Mouse (Mus musculus): Measurements from ENCODE around the gene Eef2kmt. TPM values are rescaled to one million over a fixed set of nuclear protein-coding genes. Genes with fewer than 3 reads are reported as not detected.
A peak's percentile ranks its signal among the peaks of the same experiment; 100 is the strongest.

The Eef2kmt gene
- total and polyA plus RNA-seq, 3 experiments, result 6.9 to 27.9 (median 8.2) TPM

DNA sequence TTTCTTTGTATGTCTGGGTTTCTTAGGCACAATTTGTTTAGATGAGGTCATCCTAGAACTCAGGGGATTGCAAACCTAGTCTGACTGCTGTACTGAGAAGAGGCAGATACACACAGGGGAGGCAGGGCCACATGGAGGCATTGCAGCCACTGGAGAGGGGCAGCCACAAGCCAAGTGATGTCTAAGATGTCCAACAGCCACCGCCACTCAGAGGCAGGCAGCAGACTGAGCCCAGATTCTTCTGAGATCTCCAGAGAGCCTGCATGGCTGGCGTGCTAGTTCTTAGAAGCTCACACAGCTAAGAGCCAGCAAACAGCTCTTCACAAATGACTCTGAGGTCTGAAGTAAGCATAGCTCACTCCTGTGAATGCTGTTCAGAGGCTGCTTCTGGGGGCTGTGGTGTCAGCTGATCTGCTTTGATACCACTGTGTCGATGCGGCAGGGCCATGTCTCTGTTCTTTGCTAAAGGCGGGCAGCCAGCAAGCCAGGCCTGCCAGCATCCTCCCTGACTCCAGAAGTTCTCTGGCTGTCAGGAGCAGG lies 50.3 kb downstream of the Eef2kmt start:
- Histone ChIP-seq H3K4me3 (no peak overlapping the region), H3K79me2 (replicated peaks; ENCODE audit: control insufficient read depth, insufficient read depth, low read length) (no peaks in the 10 kb centered on the region), H3K27ac (no peak overlapping the region), H3K4me1 (ENCODE audit: control insufficient read depth, insufficient read depth, low read length) (peaks cover 1% of the 10 kb centered on the region; the same call in 1 of the 2 replicates), H3K27me3 (ENCODE audit: control insufficient read depth, insufficient read depth, low read length) (no peaks in the 10 kb centered on the region), H3K36me3 (ENCODE audit: control insufficient read depth, insufficient read depth, low read length) (no peaks in the 10 kb centered on the region), H3K9ac (ENCODE audit: low read depth, low read length) (no peak overlapping the region)
- intact Hi-C loops (cut with DNase I), result no loop called here
- WGBS, result 72% methylated on average over 5 of the region's 5 CpGs
- no peak for DNase-seq
- TF ChIP-seq CTCF (IDR thresholded peaks at IDR 0.05) (no peak), POLR2A (IDR thresholded peaks at IDR 0.05; ENCODE audit: insufficient read depth, low read depth, low read length) (no peak), EP300 (IDR thresholded peaks at IDR 0.05; ENCODE audit: insufficient read depth, low read depth, low read length) (no peak)

DNA sequence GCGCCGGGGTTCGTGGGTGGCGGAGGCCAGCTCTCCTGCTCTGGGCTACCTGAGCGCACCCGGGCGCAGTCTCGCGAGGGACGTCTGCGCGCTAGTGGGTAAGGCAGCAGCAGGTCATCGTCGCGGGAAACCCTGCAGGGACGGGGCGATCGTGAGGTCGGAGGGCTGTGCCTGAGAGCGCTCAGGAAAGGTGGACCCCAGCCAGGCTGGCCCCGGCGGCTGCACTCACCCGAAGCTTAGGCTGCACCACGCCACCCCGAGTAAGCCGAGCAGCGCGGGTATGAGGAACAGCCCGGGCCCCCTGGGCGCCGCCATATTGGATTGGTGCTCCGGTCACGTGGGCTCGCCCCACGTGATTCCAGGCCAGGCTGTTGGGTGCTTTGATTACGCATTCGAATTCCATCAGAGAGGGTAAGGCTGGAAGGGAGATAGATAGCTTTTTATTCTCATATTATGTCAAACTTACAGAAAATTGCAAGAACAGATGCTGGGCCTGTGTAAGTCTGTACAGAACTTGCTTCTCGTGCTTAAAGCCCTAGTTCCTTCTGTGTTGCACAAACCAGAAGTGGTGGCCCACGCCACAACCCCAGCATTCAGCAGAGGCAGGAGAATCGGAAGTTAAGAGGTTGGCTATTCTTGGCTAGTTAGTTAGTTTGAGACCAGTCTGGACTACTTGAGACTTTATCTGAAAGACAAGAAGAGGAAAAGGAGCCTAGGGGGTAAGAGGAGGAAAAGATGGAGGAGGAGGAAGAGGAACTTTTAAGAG lies 51.9 kb downstream of the Eef2kmt start, which contains the start of gene Nagpa:
Nagpa (minus strand) TSS at position 345 of the 766 bp plus-strand sequence.
- Histone ChIP-seq H3K27me3 (ENCODE audit: control insufficient read depth, insufficient read depth, low read length) (no peaks in the 10 kb centered on the region), H3K9ac (ENCODE audit: low read depth, low read length) (peak within 1 kb of the TSS; percentile 82), H3K27ac (peak within 1 kb of the TSS; percentile 64), H3K4me1 (ENCODE audit: control insufficient read depth, insufficient read depth, low read length) (peaks cover 1% of the 10 kb centered on the region; the same call in 1 of the 2 replicates), H3K79me2 (replicated peaks; ENCODE audit: control insufficient read depth, insufficient read depth, low read length) (no peaks in the 10 kb centered on the region), H3K36me3 (ENCODE audit: control insufficient read depth, insufficient read depth, low read length) (no peaks in the 10 kb centered on the region), H3K4me3 (peak within 1 kb of the TSS; percentile 95)
- TF ChIP-seq EP300 (IDR thresholded peaks at IDR 0.05; ENCODE audit: insufficient read depth, low read depth, low read length), result no peak
- TF ChIP-seq POLR2A (IDR thresholded peaks at IDR 0.05; ENCODE audit: insufficient read depth, low read depth, low read length), result peak; percentile 69
- TF ChIP-seq CTCF (IDR thresholded peaks at IDR 0.05), result no peak
- peak; percentile 84 to 85 for DNase-seq
- 3% methylated on average over 40 of the region's 40 CpGs for WGBS
- intact Hi-C loops (cut with DNase I), result loop anchor here (2.0 kb wide), 2 partner anchors 31 to 51 kb away; partner anchors contain the start of gene Eef2kmt

DNA sequence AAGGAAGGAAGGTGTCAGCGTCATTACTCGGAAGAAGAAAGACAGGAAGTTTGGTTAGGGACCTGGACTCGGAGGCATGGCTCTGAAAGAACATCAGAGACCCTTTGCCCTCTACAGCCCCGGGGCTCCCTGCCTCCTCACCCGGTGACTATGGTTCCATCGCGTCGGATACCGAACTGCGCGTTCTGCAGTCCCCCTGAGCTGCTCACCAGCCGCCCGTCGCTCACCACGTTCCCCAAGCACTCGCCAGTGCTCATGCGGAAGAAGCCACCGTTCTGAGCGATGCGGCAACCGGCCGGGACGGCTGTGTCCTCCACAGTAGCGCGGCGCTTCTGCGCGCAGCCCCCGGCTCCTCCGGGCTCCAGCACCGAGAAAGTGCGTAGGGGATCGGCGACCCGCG lies 52.6 kb downstream of the Eef2kmt start:
- TF ChIP-seq EP300 (IDR thresholded peaks at IDR 0.05; ENCODE audit: insufficient read depth, low read depth, low read length) (no peak), CTCF (IDR thresholded peaks at IDR 0.05) (no peak), POLR2A (IDR thresholded peaks at IDR 0.05; ENCODE audit: insufficient read depth, low read depth, low read length) (no peak)
- Histone ChIP-seq H3K4me3 (peak overlapping the region; percentile 95), H3K27me3 (ENCODE audit: control insufficient read depth, insufficient read depth, low read length) (no peaks in the 10 kb centered on the region), H3K9ac (ENCODE audit: low read depth, low read length) (peak overlapping the region; percentile 82), H3K36me3 (ENCODE audit: control insufficient read depth, insufficient read depth, low read length) (no peaks in the 10 kb centered on the region), H3K27ac (peak overlapping the region; percentile 64), H3K79me2 (replicated peaks; ENCODE audit: control insufficient read depth, insufficient read depth, low read length) (no peaks in the 10 kb centered on the region), H3K4me1 (ENCODE audit: control insufficient read depth, insufficient read depth, low read length) (peaks cover 1% of the 10 kb centered on the region; the same call in 1 of the 2 replicates)
- intact Hi-C loops (cut with DNase I), result loop anchor here (2.0 kb wide), 2 partner anchors 32 to 52 kb away; partner anchors contain the start of gene Eef2kmt
- DNase-seq, result peak; percentile 48 to 55
- under 1% methylated on average over 36 of the region's 36 CpGs for WGBS

DNA sequence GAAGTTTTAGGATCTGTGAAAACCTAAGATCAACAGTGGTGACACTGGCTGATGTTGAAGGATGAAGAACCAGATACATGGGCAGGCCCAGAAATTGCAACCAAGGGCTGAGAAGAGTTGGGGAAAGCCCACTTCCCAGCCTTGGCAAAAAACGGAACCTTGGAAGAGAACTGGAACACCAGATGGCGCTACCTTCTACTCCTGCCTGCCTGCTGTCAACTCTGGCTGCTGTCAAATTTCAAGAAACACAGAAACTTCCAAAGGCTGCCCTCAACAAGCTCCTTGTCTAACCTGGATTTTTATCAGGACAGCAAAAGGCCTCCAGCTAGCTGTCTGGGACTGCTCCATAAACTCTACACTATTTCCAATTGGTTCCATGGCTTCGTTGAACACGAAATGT lies 53.1 kb downstream of the Eef2kmt start:
- peak; percentile 87 for TF ChIP-seq CTCF (IDR thresholded peaks at IDR 0.05)
- no peak for TF ChIP-seq POLR2A (IDR thresholded peaks at IDR 0.05; ENCODE audit: insufficient read depth, low read depth, low read length)
- 0 out of 2 replicates have a peak, but pooled peaks have one; percentile 43 for TF ChIP-seq EP300 (IDR thresholded peaks at IDR 0.05; ENCODE audit: insufficient read depth, low read depth, low read length)
- Histone ChIP-seq H3K9ac (ENCODE audit: low read depth, low read length) (no peak overlapping the region), H3K36me3 (ENCODE audit: control insufficient read depth, insufficient read depth, low read length) (no peaks in the 10 kb centered on the region), H3K4me3 (peak overlapping the region; percentile 95), H3K4me1 (ENCODE audit: control insufficient read depth, insufficient read depth, low read length) (peaks cover 1% of the 10 kb centered on the region; the same call in 1 of the 2 replicates), H3K27me3 (ENCODE audit: control insufficient read depth, insufficient read depth, low read length) (no peaks in the 10 kb centered on the region), H3K27ac (peak overlapping the region; percentile 24), H3K79me2 (replicated peaks; ENCODE audit: control insufficient read depth, insufficient read depth, low read length) (no peaks in the 10 kb centered on the region)
- WGBS, result 12% methylated on average over 4 of the region's 4 CpGs
- intact Hi-C loops (cut with DNase I), result loop anchor here (1.0 to 2.0 kb wide), 3 partner anchors 32 to 52 kb away; partner anchors contain the start of gene Eef2kmt
- peak; percentile 59 to 60 for DNase-seq

DNA sequence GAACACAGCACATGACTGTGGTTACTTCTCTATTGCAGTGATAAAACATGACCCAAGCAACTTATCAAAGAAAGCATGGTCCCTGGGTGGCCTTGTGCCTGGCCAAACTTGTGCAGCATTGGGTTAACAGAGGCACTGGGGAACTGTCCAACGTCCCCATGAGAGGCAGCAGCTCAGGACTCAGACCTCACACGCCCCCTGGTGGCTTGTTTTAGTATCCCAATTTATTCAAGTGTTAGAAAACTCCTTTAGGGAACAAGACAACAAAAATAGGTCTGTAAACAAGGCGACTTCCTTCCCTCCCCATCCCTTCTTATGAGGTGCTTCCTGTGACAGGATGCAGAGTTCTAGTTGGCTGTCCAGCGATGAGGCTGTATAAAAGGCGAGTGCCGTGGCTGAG lies 60.7 kb downstream of the Eef2kmt start:
- Histone ChIP-seq H3K27ac (no peak overlapping the region; the same call in 1 of the 2 replicates), H3K4me1 (ENCODE audit: control insufficient read depth, insufficient read depth, low read length) (no peaks in the 10 kb centered on the region; the same call in 1 of the 2 replicates), H3K27me3 (ENCODE audit: control insufficient read depth, insufficient read depth, low read length) (no peaks in the 10 kb centered on the region), H3K36me3 (ENCODE audit: control insufficient read depth, insufficient read depth, low read length) (no peaks in the 10 kb centered on the region), H3K9ac (ENCODE audit: low read depth, low read length) (no peak overlapping the region), H3K79me2 (replicated peaks; ENCODE audit: control insufficient read depth, insufficient read depth, low read length) (no peaks in the 10 kb centered on the region), H3K4me3 (no peak overlapping the region)
- TF ChIP-seq POLR2A (IDR thresholded peaks at IDR 0.05; ENCODE audit: insufficient read depth, low read depth, low read length) (no peak), CTCF (IDR thresholded peaks at IDR 0.05) (peak; percentile 85)
- WGBS, result 19% methylated on average over 6 of the region's 6 CpGs
- peak; percentile 36 to 46 for DNase-seq
- intact Hi-C loops (cut with DNase I), result loop anchor here (2.0 kb wide), 1 partner anchor 48 kb away; the partner anchor contains the start of gene Sec14l5

Small RNA genes within 50 kb of the gene (microRNA-seq; reads per million reads assigned to microRNA genes)
- gene Gm23689, result 0 reads per million in 2 experiments
- gene Gm26095, result 0 reads per million in 2 experiments
- 0 reads per million in 2 experiments for gene Mir6364

Other genes starting within 250 kb of the Eef2kmt start
- not detected for gene Smim22, start 248.7 kb downstream of the Eef2kmt start, total RNA-seq (2021)
- gene Smim22, start 248.7 kb downstream of the Eef2kmt start, polyA plus RNA-seq (2012; rRNA removed), result 2.1 TPM in 1 of 2 replicates, not detected in the other
- 10 to 100 TPM; 15.5 to 19.4 TPM for gene Rogdi, start 242.4 kb downstream of the Eef2kmt start, total RNA-seq (2021)
- gene Rogdi, start 242.4 kb downstream of the Eef2kmt start, polyA plus RNA-seq (2012; rRNA removed), result 50.7 and 63.0 TPM in 2 replicates
- 10 to 100 TPM; 39.2 to 42.9 TPM for gene Glyr1, start 206.1 kb downstream of the Eef2kmt start, total RNA-seq (2021)
- gene Glyr1, start 206.1 kb downstream of the Eef2kmt start, polyA plus RNA-seq (2012; rRNA removed), result 35.9 and 48.6 TPM in 2 replicates
- 10 to 100 TPM; 22.8 to 23.1 TPM for gene Ubn1, start 205.9 kb downstream of the Eef2kmt start, total RNA-seq (2021)
- gene Ubn1, start 205.9 kb downstream of the Eef2kmt start, polyA plus RNA-seq (2012; rRNA removed), result 15.8 and 21.2 TPM in 2 replicates
- gene Ppl, start 123.6 kb downstream of the Eef2kmt start, total RNA-seq (2021), result 1 to 10 TPM; 4.5 to 9.4 TPM
- 2.0 and 2.5 TPM in 2 replicates for gene Ppl, start 123.6 kb downstream of the Eef2kmt start, polyA plus RNA-seq (2012; rRNA removed)
- under 1 TPM; 0.73 to 0.78 TPM for gene Sec14l5, start 108.9 kb downstream of the Eef2kmt start, total RNA-seq (2021)
- 2.1 and 4.3 TPM in 2 replicates for gene Sec14l5, start 108.9 kb downstream of the Eef2kmt start, polyA plus RNA-seq (2012; rRNA removed)
- 10 to 100 TPM; 11.3 to 15.7 TPM for gene Nagpa, start 52.0 kb downstream of the Eef2kmt start, total RNA-seq (2021)
- gene Nagpa, start 52.0 kb downstream of the Eef2kmt start, polyA plus RNA-seq (2012; rRNA removed), result 22.7 and 24.2 TPM in 2 replicates
- 10 to 100 TPM; 17.4 to 19.9 TPM for gene AU021092, start 33.7 kb downstream of the Eef2kmt start, total RNA-seq (2021)
- gene AU021092, start 33.7 kb downstream of the Eef2kmt start, polyA plus RNA-seq (2012; rRNA removed), result 12.1 and 12.5 TPM in 2 replicates
- 10 to 100 TPM; 12.0 to 12.5 TPM for gene Alg1, start 22.4 kb downstream of the Eef2kmt start, total RNA-seq (2021)
- 34.0 and 37.1 TPM in 2 replicates for gene Alg1, start 22.4 kb downstream of the Eef2kmt start, polyA plus RNA-seq (2012; rRNA removed)

Data from heart, adult 2 months (tissue).